ENCODE assay signal across 10 mouse cellular contexts in genomic region chr1:179054385-179055116, GRCm38 (mm10).
A peak's percentile ranks its signal among the peaks of the same experiment; 100 is the strongest.
DNase-seq lines count a peak whose midpoint lies in the region; ATAC-seq and TF ChIP-seq lines count a peak whose summit lies in the region.
"Had no signal": no experiment of that assay in that cellular context is flagged by ENCODE, and none has a peak within 500 bp of the region (broad histone marks: within the 10 kb centered on the region; RNA-seq: fewer than 3 reads in every experiment).

No protein-coding gene starts in this region.

- peak overlapping the region; percentile 74 for H3K27ac ChIP-seq in heart, embryonic 13.5 days (replicated peaks)
- H3K27ac ChIP-seq in liver, postnatal 0 days (ENCODE audit: low read depth) = no peak overlapping the region
- H3K27ac ChIP-seq: embryonic facial prominence, embryonic 13.5 days had no signal

- DNase-seq in heart, postnatal 14 days = no peak
- DNase-seq in NIH3T3 (ENCODE audit: low read depth) = peak; percentile 75
- DNase-seq in kidney, adult 9 months = peak; percentile 54
- DNase-seq in liver, postnatal 0 days = no peak
- DNase-seq in urinary bladder, postnatal 14 days (ENCODE audit: low spot score) = no peak
- no peak for DNase-seq in urinary bladder, adult 18-20 months (ENCODE audit: low spot score in 2 of 2)
- no peak for DNase-seq in yolk sac, embryonic 10.5 days (ENCODE audit: low spot score)
- DNase-seq: lung, postnatal 4 days had no signal

- peaks cover 33% of the 10 kb centered on the region for H3K4me1 ChIP-seq in heart, embryonic 13.5 days
- peaks cover 10% of the 10 kb centered on the region; the same call in 1 of the 2 replicates for H3K4me1 ChIP-seq in liver, postnatal 0 days (ENCODE audit: insufficient read depth)

- H3K4me2 ChIP-seq in heart, embryonic 13.5 days = no peak overlapping the region
- H3K4me2 ChIP-seq in liver, postnatal 0 days (ENCODE audit: low read depth, low read length) = no peak overlapping the region
- H3K4me2 ChIP-seq: embryonic facial prominence, embryonic 13.5 days had no signal

- 0 out of 2 replicates have a peak overlapping the region, but pooled peaks have one; percentile 7 for H3K9ac ChIP-seq in heart, embryonic 13.5 days
- no peak overlapping the region for H3K9ac ChIP-seq in liver, postnatal 0 days (replicated peaks)
- H3K9ac ChIP-seq: embryonic facial prominence, embryonic 13.5 days had no signal

- no peak for TF ChIP-seq EP300 in liver, postnatal 0 days (IDR thresholded peaks at IDR 0.05; ENCODE audit: low read depth)

- intact Hi-C loops in heart, postnatal 14 days (cut with DNase I) = no loop called here

- H3K4me3 ChIP-seq in heart, embryonic 13.5 days = no peak overlapping the region
- H3K4me3 ChIP-seq in liver, postnatal 0 days (ENCODE audit: low read depth, low read length) = no peak overlapping the region
- H3K4me3 ChIP-seq: embryonic facial prominence, embryonic 13.5 days had no signal

- no peak for ATAC-seq in heart, embryonic 13.5 days (ENCODE audit: extremely low read depth, insufficient number of reproducible peaks, low FRiP score, low TSS enrichment)
- peak; percentile 58 for ATAC-seq in liver, postnatal 0 days

- TF ChIP-seq CTCF in liver, postnatal 0 days (IDR thresholded peaks at IDR 0.05; ENCODE audit: low read depth) = no peak

- no peaks in the 10 kb centered on the region for H3K27me3 ChIP-seq in heart, embryonic 13.5 days (replicated peaks)
- no peaks in the 10 kb centered on the region for H3K27me3 ChIP-seq in liver, postnatal 0 days (ENCODE audit: insufficient read depth, low read length)
- H3K27me3 ChIP-seq: embryonic facial prominence, embryonic 13.5 days had no signal

- H3K36me3 ChIP-seq in heart, embryonic 13.5 days = no peaks in the 10 kb centered on the region
- no peaks in the 10 kb centered on the region for H3K36me3 ChIP-seq in liver, postnatal 0 days (replicated peaks; ENCODE audit: insufficient read depth, low read length)
- H3K36me3 ChIP-seq: embryonic facial prominence, embryonic 13.5 days had no signal

- WGBS in heart, embryonic 13.5 days = 40% methylated on average over 7 of the region's 7 CpGs
- WGBS in liver, postnatal 0 days (ENCODE audit: insufficient replicate concordance) = 61% methylated on average over 7 of the region's 7 CpGs

- no peaks in the 10 kb centered on the region for H3K9me3 ChIP-seq in heart, embryonic 13.5 days
- no peaks in the 10 kb centered on the region for H3K9me3 ChIP-seq in liver, postnatal 0 days (ENCODE audit: low read length)
- H3K9me3 ChIP-seq: embryonic facial prominence, embryonic 13.5 days had no signal

Comparison
In these comparisons a context has a peak if more than half of its experiments do, and no peak if none do; other contexts are left out.
1. DNase-seq: peak in NIH3T3 (single experiment) and kidney, adult 9 months (single experiment); none in heart, postnatal 14 days (0 of 2), liver, postnatal 0 days (single experiment), urinary bladder, postnatal 14 days (single experiment), urinary bladder, adult 18-20 months (0 of 2) and yolk sac, embryonic 10.5 days (single experiment).